Mouse (Mus musculus) forebrain, postnatal 0 days (tissue): ENCODE data around the gene Ndufa10. TPM values are rescaled to one million over a fixed set of nuclear protein-coding genes. Genes with fewer than 3 reads are reported as not detected.
A peak's percentile ranks its signal among the peaks of the same experiment; 100 is the strongest.

Source experiments
- ATAC-seq: fragments of 200-750 bp; cut with Nextera tagmentation; 2 replicates; pipeline ENCODE4 v1.8.0; 2017; ENCODE audit warnings: mild to moderate bottlenecking, moderate library complexity
- DNase-seq: peaks from one replicate; pipeline ENCODE4 v3.0.0-alpha.2; 2015
- H3K27ac ChIP-seq: fragments of 300-500 bp; sonication (generic); 2 replicates; pipeline ENCODE4 v1.5.1; 2014; ENCODE audit warnings: low read depth, mild to moderate bottlenecking, antibody characterized with exemption, low read length, moderate library complexity, mixed read lengths
- H3K27me3 ChIP-seq: fragments of 300-500 bp; sonication (generic); 2 replicates; pipeline ENCODE4 v1.6.1; 2014; ENCODE audit warnings: mild to moderate bottlenecking, low read length, mixed read lengths; ENCODE audit not compliant: insufficient read depth
- H3K36me3 ChIP-seq: fragments of 300-500 bp; sonication (generic); 2 replicates; pipeline ENCODE4 v1.6.1; 2014; ENCODE audit warnings: mild to moderate bottlenecking, moderate library complexity; ENCODE audit not compliant: insufficient read depth
- H3K4me1 ChIP-seq: fragments of 300-500 bp; sonication (generic); 2 replicates; pipeline ENCODE4 v1.6.1; 2014; ENCODE audit warnings: antibody characterized with exemption; ENCODE audit not compliant: insufficient read depth
- H3K4me2 ChIP-seq: fragments of 300-500 bp; sonication (generic); 2 replicates; pipeline ENCODE4 v1.6.1; 2014; ENCODE audit warnings: low read depth, mild to moderate bottlenecking, moderate library complexity
- H3K4me3 ChIP-seq: fragments of 300-500 bp; sonication (generic); 2 replicates; pipeline ENCODE4 v1.5.1; 2014; ENCODE audit warnings: low read depth, low read length, mixed read lengths
- H3K9ac ChIP-seq: fragments of 300-500 bp; sonication (generic); 2 replicates; pipeline ENCODE4 v1.6.1; 2014; ENCODE audit warnings: mild to moderate bottlenecking
- H3K9me3 ChIP-seq: fragments of 300-500 bp; sonication (generic); 2 replicates; pipeline ENCODE4 v1.6.1; 2016; ENCODE audit warnings: low read length
- CTCF ChIP-seq: sonication (generic); IDR thresholded peaks from 2 replicates; pipeline ENCODE4 v1.5.1; 2016; ENCODE audit warnings: antibody characterized with exemption, control low read depth, low read depth
- WGBS: fragments of 180-500 bp; shearing (Covaris S2); extraction: QIAGEN DNeasy Blood & Tissue Kit; methylation state at CpG from one replicate; pipeline ENCODE4 v1.1.7; 2014; 5-methylcytosine and 5-hydroxymethylcytosine counted together
- polyA plus RNA-seq: library from polyadenylated mRNA; unstranded; fragments of >200 nt; fragmentation: Nextera tagmentation; extraction: Ambion mirVana; gene quantifications from 2 replicates; pipeline ENCODE4 v1.2.1, GENCODE M21; 2015
- total RNA-seq: library from RNA; depleted of rRNA; stranded (reverse); fragments of >200 nt; gene quantifications from 2 replicates; pipeline ENCODE4 v1.2.3, GENCODE M21; 2014

The Ndufa10 gene
- total and polyA plus RNA-seq, 2 experiments from 2014 or later: 181 to 335 TPM

GRCm38 (mm10) chr1:92432098-92432497 is 41.6 kb downstream of the Ndufa10 start:
- no peak overlapping the region for H3K4me2 ChIP-seq
- DNase-seq: no peak
- no peak for TF ChIP-seq CTCF
- WGBS: 41% methylated on average over 4 of the region's 4 CpGs
- H3K4me1 ChIP-seq: peaks cover 3% of the 10 kb centered on the region; the same call in 1 of the 2 replicates
- peak; percentile 50 for ATAC-seq
- H3K36me3 ChIP-seq: no peaks in the 10 kb centered on the region
- H3K9ac ChIP-seq: no peak overlapping the region
- H3K4me3 ChIP-seq: no peak overlapping the region
- no peaks in the 10 kb centered on the region for H3K27me3 ChIP-seq
- no peaks in the 10 kb centered on the region for H3K9me3 ChIP-seq
- no peak overlapping the region for H3K27ac ChIP-seq

DNA sequence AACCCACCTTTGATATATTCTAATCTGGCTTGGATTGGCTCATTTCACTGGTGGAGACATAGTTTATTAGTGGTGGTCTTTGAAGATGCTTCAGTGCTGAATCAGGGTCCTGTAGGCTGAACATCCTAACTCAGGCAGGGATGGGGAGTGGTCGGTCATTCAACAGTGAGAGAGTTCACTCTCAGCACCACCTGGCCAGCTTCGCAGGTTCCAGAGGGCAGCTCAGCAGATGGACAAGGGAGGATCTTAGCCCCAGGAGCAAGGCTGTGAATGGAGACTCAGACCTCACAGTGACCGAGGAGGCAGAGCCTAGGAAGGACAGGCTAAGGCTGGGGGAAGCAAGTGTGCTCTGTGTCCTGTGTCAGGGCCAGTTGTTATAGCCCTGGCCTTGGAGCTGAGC is 42.2 kb downstream of the Ndufa10 start:
- no peaks in the 10 kb centered on the region; the same call in 1 of the 2 replicates for H3K4me1 ChIP-seq
- no peak overlapping the region for H3K4me2 ChIP-seq
- DNase-seq: no peak
- H3K9me3 ChIP-seq: no peaks in the 10 kb centered on the region
- H3K36me3 ChIP-seq: no peaks in the 10 kb centered on the region
- ATAC-seq: no peak
- no peak overlapping the region for H3K4me3 ChIP-seq
- no peak overlapping the region for H3K27ac ChIP-seq
- no peak overlapping the region for H3K9ac ChIP-seq
- 86% methylated on average over 3 of the region's 3 CpGs for WGBS
- TF ChIP-seq CTCF: no peak
- H3K27me3 ChIP-seq: no peaks in the 10 kb centered on the region

GRCm38 (mm10) chr1:92430991-92431390 is 42.7 kb downstream of the Ndufa10 start:
- Histone ChIP-seq H3K9ac (no peak overlapping the region), H3K27ac (no peak overlapping the region), H3K4me1 (no peaks in the 10 kb centered on the region), H3K36me3 (no peaks in the 10 kb centered on the region), H3K27me3 (no peaks in the 10 kb centered on the region), H3K4me2 (no peak overlapping the region), H3K4me3 (no peak overlapping the region), H3K9me3 (no peaks in the 10 kb centered on the region)
- ATAC-seq (no peak), DNase-seq (no peak)
- no peak for TF ChIP-seq CTCF
- WGBS: 96% methylated on average over 1 of the region's 1 CpGs

DNA sequence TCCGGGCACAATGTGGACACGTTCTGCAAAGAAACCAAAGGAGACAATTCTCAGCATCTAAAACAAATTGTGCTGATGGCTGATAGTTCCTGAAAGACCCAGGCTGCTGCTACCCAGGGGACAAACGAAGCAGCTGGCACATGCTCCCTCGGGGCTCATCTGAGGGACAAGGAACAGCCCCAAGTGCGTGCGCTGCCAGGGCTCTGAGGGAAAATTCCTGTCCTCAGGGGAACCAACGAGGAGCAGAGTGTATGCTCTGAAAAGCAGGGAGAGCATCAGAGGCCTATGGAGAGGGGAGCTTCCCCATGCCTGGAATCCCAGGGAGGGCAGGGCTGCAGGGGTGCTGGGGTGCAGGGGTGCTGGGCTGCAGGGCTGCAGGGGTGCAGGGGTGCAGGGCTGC is 48.9 kb downstream of the Ndufa10 start:
- 47% methylated on average over 7 of the region's 7 CpGs for WGBS
- Histone ChIP-seq H3K4me2 (no peak overlapping the region), H3K9ac (no peak overlapping the region), H3K9me3 (no peaks in the 10 kb centered on the region), H3K4me1 (no peaks in the 10 kb centered on the region), H3K27ac (no peak overlapping the region), H3K27me3 (no peaks in the 10 kb centered on the region), H3K4me3 (no peak overlapping the region), H3K36me3 (no peaks in the 10 kb centered on the region)
- ATAC-seq (no peak), DNase-seq (no peak)
- no peak for TF ChIP-seq CTCF

DNA sequence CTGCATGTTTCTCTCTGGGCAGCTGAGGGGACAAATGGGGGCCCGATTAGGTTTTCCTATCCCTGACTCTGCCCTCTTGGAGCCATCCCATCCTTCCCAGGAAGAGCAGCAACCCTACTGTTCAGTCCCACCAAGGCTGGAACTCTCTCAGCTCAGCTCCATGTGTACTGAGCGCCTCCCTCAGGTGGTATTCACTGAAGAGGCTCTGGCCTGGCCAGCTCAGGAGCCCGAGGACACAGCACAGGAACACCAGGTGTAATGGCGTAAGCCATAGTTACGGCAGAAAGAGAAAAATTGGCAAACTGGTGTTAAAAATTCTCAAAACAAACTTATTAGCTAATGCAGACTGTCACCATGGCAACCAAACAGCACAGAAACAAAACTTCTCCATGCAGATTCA is 68.5 kb downstream of the Ndufa10 start:
- Histone ChIP-seq H3K27me3 (no peaks in the 10 kb centered on the region), H3K4me1 (no peaks in the 10 kb centered on the region), H3K27ac (no peak overlapping the region), H3K9me3 (no peaks in the 10 kb centered on the region), H3K4me3 (no peak overlapping the region), H3K9ac (no peak overlapping the region), H3K4me2 (no peak overlapping the region), H3K36me3 (no peaks in the 10 kb centered on the region)
- ATAC-seq (peak; percentile 42), DNase-seq (peak; percentile 63)
- WGBS: 61% methylated on average over 5 of the region's 5 CpGs
- peak; percentile 56 for TF ChIP-seq CTCF

DNA sequence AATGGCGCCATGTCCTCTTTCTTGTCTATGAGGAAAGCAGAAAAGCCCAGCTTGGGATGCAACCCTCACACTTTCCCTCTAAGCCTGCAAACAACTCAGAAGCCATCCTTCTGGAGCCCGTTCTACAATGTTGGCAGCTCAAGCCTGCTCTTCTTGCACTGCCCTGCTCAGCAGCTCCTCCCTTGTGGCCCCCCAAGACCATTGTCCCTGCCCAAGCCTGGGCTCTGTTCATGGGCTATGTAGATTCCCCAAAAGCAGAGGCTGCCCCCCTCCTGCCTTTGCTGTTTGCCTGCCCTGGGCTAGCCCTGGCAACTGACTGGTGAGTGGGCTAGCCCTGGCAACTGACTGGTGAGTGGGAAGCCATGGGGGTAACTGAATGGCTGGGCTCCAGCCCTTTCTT is 73.1 kb downstream of the Ndufa10 start:
- DNase-seq (no peak), ATAC-seq (no peak)
- Histone ChIP-seq H3K27me3 (no peaks in the 10 kb centered on the region), H3K9ac (no peak overlapping the region), H3K9me3 (no peaks in the 10 kb centered on the region), H3K4me3 (no peak overlapping the region), H3K27ac (no peak overlapping the region), H3K4me2 (no peak overlapping the region), H3K4me1 (peaks cover 8% of the 10 kb centered on the region; the same call in 1 of the 2 replicates), H3K36me3 (no peaks in the 10 kb centered on the region)
- WGBS: 92% methylated on average over 2 of the region's 2 CpGs
- TF ChIP-seq CTCF: no peak

GRCm38 (mm10) chr1:92398601-92399000 is 75.1 kb downstream of the Ndufa10 start:
- DNase-seq (no peak), ATAC-seq (no peak)
- TF ChIP-seq CTCF: no peak
- H3K9ac ChIP-seq: no peak overlapping the region
- H3K4me1 ChIP-seq: peaks cover 9% of the 10 kb centered on the region; the same call in 1 of the 2 replicates
- no peak overlapping the region for H3K4me3 ChIP-seq
- H3K4me2 ChIP-seq: no peak overlapping the region
- H3K27me3 ChIP-seq: no peaks in the 10 kb centered on the region
- H3K36me3 ChIP-seq: no peaks in the 10 kb centered on the region
- H3K9me3 ChIP-seq: no peaks in the 10 kb centered on the region
- no peak overlapping the region for H3K27ac ChIP-seq
- WGBS: 50% methylated on average over 7 of the region's 7 CpGs

DNA sequence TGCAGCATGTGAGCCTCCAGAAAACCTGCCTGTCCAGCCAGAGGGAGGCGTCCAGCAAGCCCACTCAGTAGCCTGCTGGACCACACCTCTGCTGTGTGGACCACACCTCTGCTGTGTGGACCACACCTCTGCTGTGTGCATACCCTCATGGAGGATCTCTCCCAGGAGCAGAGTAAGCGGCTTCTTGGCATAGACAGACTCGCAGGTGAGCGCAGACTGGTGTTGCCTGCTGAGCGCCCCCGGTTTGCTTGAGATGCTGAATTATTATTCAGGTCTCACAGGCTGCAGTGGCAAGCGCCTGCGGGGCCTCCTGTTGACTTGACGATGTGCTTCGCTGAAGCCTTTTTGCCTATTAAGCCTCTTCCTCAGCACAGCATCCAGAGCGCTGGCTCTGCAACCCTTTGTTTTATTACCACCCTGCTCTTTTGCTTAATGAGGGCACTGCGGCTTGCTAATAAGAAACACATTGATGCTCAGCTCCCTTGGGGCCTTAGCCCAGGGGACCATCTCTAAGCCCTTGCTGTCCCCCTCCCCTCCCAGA is 76.1 kb downstream of the Ndufa10 start:
- Histone ChIP-seq H3K27me3 (no peaks in the 10 kb centered on the region), H3K27ac (no peak overlapping the region), H3K36me3 (no peaks in the 10 kb centered on the region), H3K4me2 (no peak overlapping the region; the same call in 1 of the 2 replicates), H3K9me3 (no peaks in the 10 kb centered on the region), H3K4me3 (no peak overlapping the region), H3K4me1 (peaks cover 11% of the 10 kb centered on the region; the same call in 1 of the 2 replicates), H3K9ac (no peak overlapping the region)
- 8% methylated on average over 12 of the region's 12 CpGs for WGBS
- peak; percentile 51 for DNase-seq
- no peak for TF ChIP-seq CTCF
- ATAC-seq: peak; percentile 62
